Mouse (Mus musculus) midbrain, embryonic 10.5 days (tissue): ENCODE results near the gene Ptgir. TPM values are rescaled to one million over a fixed set of nuclear protein-coding genes. Genes with fewer than 3 reads are reported as not detected.
A peak's percentile ranks its signal among the peaks of the same experiment; 100 is the strongest.
"Not testable (repeated sequence)": the region's sequence is repeated elsewhere in the genome, so short reads cannot be mapped to it uniquely, and the experiment has no call there.

Experiments
- DNase-seq: peaks from one replicate; pipeline ENCODE4 v3.0.0-alpha.2; 2017; ENCODE audit warnings: low spot score
- H3K27ac ChIP-seq: fragments of 300-500 bp; sonication (generic); replicated peaks from 2 replicates; pipeline ENCODE4 v1.5.1; 2016; ENCODE audit warnings: mild to moderate bottlenecking
- H3K27me3 ChIP-seq: fragments of 300-500 bp; sonication (generic); 2 replicates; pipeline ENCODE4 v1.6.1; 2016; ENCODE audit warnings: low read depth, mild to moderate bottlenecking; ENCODE audit not compliant: poor library complexity, severe bottlenecking
- H3K36me3 ChIP-seq: fragments of 300-500 bp; sonication (generic); 2 replicates; pipeline ENCODE4 v1.6.1; 2016; ENCODE audit warnings: mild to moderate bottlenecking, moderate library complexity
- H3K4me1 ChIP-seq: fragments of 300-500 bp; sonication (generic); 2 replicates; pipeline ENCODE4 v1.6.1; 2016
- H3K4me3 ChIP-seq: fragments of 300-500 bp; sonication (generic); 2 replicates; pipeline ENCODE4 v1.5.1; 2016; ENCODE audit warnings: mild to moderate bottlenecking, moderate library complexity
- H3K9me3 ChIP-seq: fragments of 300-500 bp; sonication (generic); replicated peaks from 2 replicates; pipeline ENCODE4 v1.6.1; 2016; ENCODE audit warnings: mild to moderate bottlenecking
- WGBS: fragments of 180-500 bp; shearing (Covaris S2); methylation state at CpG from one replicate; pipeline ENCODE4 v1.1.7; 2016; 5-methylcytosine and 5-hydroxymethylcytosine counted together
- polyA plus RNA-seq: library from polyadenylated mRNA; unstranded; fragments of >200 nt; fragmentation: Nextera tagmentation; extraction: Ambion mirVana; gene quantifications from 2 replicates; pipeline ENCODE4 v1.2.1, GENCODE M21; 2016

Gene Ptgir
- polyA plus RNA-seq, 1 experiment from 2014 or later, result 0.17 TPM

DNA sequence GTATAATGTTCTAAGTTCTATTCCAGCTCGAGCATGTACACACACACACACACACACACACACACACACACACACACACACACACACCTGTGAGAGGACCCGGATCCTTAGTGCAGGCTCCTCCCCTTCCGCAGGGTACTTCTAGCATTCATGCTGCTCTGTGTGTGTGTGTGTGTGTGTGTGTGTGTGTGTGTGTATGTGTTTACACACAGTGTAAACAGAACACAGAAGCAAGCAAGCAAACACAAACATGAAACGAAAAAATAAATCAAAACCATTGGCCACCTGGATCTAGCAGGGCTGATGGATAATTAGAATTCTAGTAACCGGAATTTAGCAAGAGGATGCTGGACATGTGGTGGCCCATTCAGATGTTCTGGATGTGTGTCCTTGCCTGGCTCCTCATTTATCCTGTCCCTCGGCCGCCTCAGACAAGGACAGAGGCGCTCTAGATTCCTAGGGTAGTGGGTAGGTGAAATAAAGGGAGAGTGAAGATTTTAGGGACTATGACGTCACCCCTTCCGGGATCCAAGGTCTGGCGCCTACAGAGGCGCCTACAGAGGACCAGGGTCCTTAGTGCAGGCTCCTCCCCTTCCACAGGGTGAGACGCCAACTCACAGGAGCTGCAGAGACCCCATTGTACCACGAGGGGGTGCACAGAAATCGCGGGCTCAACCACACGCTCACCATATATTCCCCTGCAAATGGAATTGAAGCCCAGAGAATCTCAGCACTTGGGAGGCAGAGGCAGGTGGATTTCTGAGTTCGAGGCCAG lies 44.8 kb downstream of the Ptgir start:
- Histone ChIP-seq H3K27me3 (peaks cover 58% of the 10 kb centered on the region), H3K36me3 (no peaks in the 10 kb centered on the region), H3K4me1 (peaks cover 43% of the 10 kb centered on the region), H3K4me3 (no peak overlapping the region), H3K27ac (no peak overlapping the region), H3K9me3 (peaks cover 7% of the 10 kb centered on the region; the same call in 1 of the 2 replicates)
- WGBS, result 27% methylated on average over 18 of the region's 18 CpGs
- peak; percentile 86 for DNase-seq

DNA sequence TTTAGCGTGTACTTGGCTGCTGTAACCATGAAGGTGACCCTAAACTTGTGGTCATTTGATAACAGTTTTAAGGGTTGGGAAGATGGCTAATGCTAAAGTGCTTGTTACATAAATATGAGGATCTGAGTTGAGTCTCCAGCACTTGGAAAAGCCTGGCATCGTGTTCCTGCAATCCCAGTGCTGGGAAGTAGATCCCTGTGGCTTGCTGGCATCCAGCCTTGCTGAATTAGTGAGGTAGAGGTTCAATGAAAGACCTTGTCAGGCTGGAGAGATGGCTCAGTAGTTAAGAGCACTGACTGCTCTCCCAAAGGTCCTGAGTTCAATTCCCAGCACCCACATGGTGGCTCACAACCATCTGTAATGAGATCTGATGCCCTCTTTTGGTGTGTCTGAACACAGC lies 47.5 kb downstream of the Ptgir start:
- DNase-seq, H3K9me3 ChIP-seq, H3K36me3 ChIP-seq, H3K4me3 ChIP-seq, H3K27ac ChIP-seq: not testable (repeated sequence)
- Histone ChIP-seq H3K4me1 (peaks cover 35% of the 10 kb centered on the region), H3K27me3 (peaks cover 31% of the 10 kb centered on the region)
- 71% methylated on average over 2 of the region's 2 CpGs for WGBS

DNA sequence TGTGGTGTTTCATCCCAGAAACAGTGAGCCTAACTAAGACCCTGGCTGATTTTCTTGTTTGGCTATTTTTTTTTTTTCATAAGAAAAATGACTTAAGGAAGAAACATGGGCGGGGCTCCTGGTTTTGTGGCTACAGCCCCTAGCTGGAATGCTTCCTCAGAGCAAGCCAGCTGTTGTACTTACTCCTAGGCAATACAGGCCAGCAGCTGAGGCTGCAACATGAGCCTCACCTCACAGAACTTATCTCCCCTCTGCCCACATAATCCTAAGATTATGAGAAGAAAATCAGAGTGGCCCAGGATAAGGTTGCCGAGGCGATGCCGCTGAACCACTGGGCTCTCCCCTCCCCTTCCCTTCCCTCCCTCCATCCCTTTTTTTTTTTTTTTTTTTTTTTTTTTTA lies 49.4 kb downstream of the Ptgir start:
- Histone ChIP-seq H3K36me3 (no peaks in the 10 kb centered on the region; the same call in 1 of the 2 replicates), H3K27me3 (peaks cover 11% of the 10 kb centered on the region), H3K27ac (no peak overlapping the region), H3K4me3 (no peak overlapping the region), H3K4me1 (peaks cover 40% of the 10 kb centered on the region), H3K9me3 (peaks cover 7% of the 10 kb centered on the region; the same call in 1 of the 2 replicates)
- WGBS, result 90% methylated on average over 4 of the region's 4 CpGs
- no peak for DNase-seq

DNA sequence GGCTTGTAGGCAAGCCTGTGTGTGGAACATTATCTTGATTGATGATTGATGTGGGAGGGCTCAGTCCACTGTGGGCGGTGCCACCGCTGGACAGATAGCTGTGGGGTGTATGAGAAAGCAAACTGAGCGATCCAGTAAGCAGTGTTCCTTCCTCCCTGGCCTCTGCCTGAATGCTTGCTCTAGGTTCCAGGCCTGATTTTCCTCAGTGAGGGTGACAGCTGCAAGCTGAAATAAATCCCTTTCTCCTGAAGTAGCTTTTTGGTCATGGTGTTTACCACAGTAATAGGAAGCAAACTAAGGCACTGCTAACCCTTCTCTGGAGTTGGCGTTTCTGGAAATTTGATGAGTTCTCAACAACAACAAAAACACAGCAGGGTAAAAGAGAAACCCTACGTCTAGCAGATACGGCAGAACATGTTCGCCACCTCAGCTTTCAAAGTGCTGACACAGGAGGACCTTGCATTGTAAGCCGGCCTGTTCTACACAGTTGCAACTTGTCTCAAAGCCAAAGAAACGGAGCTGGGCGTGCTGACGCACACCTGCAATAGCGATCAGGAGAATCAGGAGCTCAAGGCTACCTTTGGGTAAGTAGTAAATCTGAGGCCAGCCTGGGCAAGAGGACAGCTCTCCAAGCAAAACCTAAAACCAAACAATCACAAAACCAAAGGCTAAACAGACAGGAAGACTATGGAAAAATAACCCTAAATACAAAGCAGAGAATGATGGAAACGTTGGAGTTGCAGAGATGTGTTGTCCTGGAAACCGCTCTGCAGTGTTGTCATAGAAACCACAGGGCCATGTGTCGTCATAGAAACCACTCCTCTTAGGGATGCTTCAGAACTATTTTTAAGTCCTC lies 50.3 kb downstream of the Ptgir start:
- Histone ChIP-seq H3K4me3 (no peak overlapping the region), H3K27me3 (peaks cover 9% of the 10 kb centered on the region; the same call in 1 of the 2 replicates), H3K9me3 (peaks cover 7% of the 10 kb centered on the region; the same call in 1 of the 2 replicates), H3K27ac (peak overlapping the region; percentile 61), H3K4me1 (peaks cover 43% of the 10 kb centered on the region), H3K36me3 (peaks cover 7% of the 10 kb centered on the region; the same call in 1 of the 2 replicates)
- peak; percentile 40 for DNase-seq
- WGBS, result 66% methylated on average over 15 of the region's 15 CpGs

DNA sequence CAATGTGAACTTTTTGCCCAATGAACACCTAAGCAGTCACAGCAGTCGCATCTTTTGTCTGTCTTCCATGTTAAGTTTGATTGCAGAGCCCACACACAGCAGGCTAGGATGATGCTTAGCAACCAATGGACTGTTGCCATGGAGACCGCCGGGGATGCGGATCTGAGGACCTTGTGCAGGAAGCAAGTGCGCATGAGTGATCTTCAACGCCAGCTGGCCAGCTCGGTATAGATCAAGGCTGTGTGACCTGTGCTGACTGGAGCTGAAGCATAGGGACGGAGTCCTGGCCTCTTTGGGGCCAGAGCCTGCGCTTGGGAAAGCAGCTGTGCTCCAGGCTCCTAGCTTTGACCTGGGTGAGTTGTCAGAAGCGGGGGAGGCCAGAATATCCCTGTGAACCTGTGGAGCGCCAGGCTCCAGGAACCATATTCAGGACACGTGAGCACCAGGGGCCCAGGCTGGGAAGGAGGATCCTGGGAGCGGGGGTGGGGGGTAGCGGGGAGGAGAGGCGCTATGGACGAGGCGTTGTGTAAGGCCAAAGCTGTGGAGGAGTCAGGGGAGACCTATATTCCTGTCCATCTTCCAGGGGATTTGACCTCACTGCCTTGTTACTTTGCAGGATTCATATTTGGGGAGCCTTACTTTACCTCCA lies 53.4 kb downstream of the Ptgir start, which contains the start of gene Pnmal1:
Gene Pnmal1, plus strand, starts transcription at position 141 of the 649 bp plus-strand sequence.
- Histone ChIP-seq H3K4me3 (peak within 1 kb of the TSS; percentile 51), H3K27ac (peak within 1 kb of the TSS; percentile 93), H3K4me1 (peaks cover 44% of the 10 kb centered on the region), H3K9me3 (peaks cover 7% of the 10 kb centered on the region; the same call in 1 of the 2 replicates), H3K36me3 (peaks cover 17% of the 10 kb centered on the region), H3K27me3 (no peaks in the 10 kb centered on the region)
- peak; percentile 97 for DNase-seq
- 16% methylated on average over 17 of the region's 17 CpGs for WGBS

Other genes with a start within 250 kb of the Ptgir start
- gene Ceacam15, start 230.8 kb upstream of the Ptgir start, polyA plus RNA-seq, result 0.10 TPM in 1 of 2 replicates, not detected in the other
- gene Ceacam9, start 184.6 kb upstream of the Ptgir start, polyA plus RNA-seq, result not detected in 2 replicates
- gene Ap2s1, start 168.1 kb upstream of the Ptgir start, polyA plus RNA-seq, result 278 and 281 TPM in 2 replicates
- 40.1 and 40.4 TPM in 2 replicates for gene Slc1a5, start 125.2 kb upstream of the Ptgir start, polyA plus RNA-seq
- gene Strn4, start 90.6 kb upstream of the Ptgir start, polyA plus RNA-seq, result 108 and 137 TPM in 2 replicates
- gene Fkrp, start 89.8 kb upstream of the Ptgir start, polyA plus RNA-seq, result 28.3 and 32.9 TPM in 2 replicates
- 11.1 and 11.8 TPM in 2 replicates for gene Prkd2, start 63.6 kb upstream of the Ptgir start, polyA plus RNA-seq
- 1.9 and 2.2 TPM in 2 replicates for gene Dact3, start 31.2 kb upstream of the Ptgir start, polyA plus RNA-seq
- gene Gng8, start 14.7 kb upstream of the Ptgir start, polyA plus RNA-seq, result 5.4 and 8.5 TPM in 2 replicates
- 174 and 180 TPM in 2 replicates for gene Calm3, start 17.6 kb downstream of the Ptgir start, polyA plus RNA-seq
- gene Pnmal2, start 38.2 kb downstream of the Ptgir start, polyA plus RNA-seq, result 4.1 and 11.7 TPM in 2 replicates
- 9.8 and 17.4 TPM in 2 replicates for gene Pnmal1, start 53.2 kb downstream of the Ptgir start, polyA plus RNA-seq
- 1.3 TPM in 2 replicates for gene Gm42372, start 76.6 kb downstream of the Ptgir start, polyA plus RNA-seq
- gene Ccdc8, start 86.2 kb downstream of the Ptgir start, polyA plus RNA-seq, result 8.7 and 9.0 TPM in 2 replicates
- gene Ppp5c, start 121.4 kb downstream of the Ptgir start, polyA plus RNA-seq, result 135 and 142 TPM in 2 replicates
- 4.3 and 5.1 TPM in 2 replicates for gene Hif3a, start 155.9 kb downstream of the Ptgir start, polyA plus RNA-seq
- gene Psg16, start 167.6 kb downstream of the Ptgir start, polyA plus RNA-seq, result 0.02 and 0.06 TPM in 2 replicates
- not detected in 2 replicates for gene Ceacam3, start 243.8 kb downstream of the Ptgir start, polyA plus RNA-seq